Mouse (Mus musculus): ENCODE measurements around the gene Gnai3. TPM values are rescaled to one million over a fixed set of nuclear protein-coding genes. Genes with fewer than 3 reads are reported as not detected.
A peak's percentile ranks its signal among the peaks of the same experiment; 100 is the strongest.

Gnai3 gene
- total and polyA plus RNA-seq, 3 experiments, result 7.5 to 18.1 (median 16.5) TPM

GRCm38 (mm10) chr3:108178756-108179715 is 33.1 kb upstream of the Gnai3 start:
- H3K27ac ChIP-seq, result no peak overlapping the region
- TF ChIP-seq POLR2A (IDR thresholded peaks at IDR 0.05; ENCODE audit: insufficient read depth, low read depth, low read length), result no peak
- TF ChIP-seq CTCF (IDR thresholded peaks at IDR 0.05), result peak; percentile 28; the same call in 1 of the 2 replicates

DNA sequence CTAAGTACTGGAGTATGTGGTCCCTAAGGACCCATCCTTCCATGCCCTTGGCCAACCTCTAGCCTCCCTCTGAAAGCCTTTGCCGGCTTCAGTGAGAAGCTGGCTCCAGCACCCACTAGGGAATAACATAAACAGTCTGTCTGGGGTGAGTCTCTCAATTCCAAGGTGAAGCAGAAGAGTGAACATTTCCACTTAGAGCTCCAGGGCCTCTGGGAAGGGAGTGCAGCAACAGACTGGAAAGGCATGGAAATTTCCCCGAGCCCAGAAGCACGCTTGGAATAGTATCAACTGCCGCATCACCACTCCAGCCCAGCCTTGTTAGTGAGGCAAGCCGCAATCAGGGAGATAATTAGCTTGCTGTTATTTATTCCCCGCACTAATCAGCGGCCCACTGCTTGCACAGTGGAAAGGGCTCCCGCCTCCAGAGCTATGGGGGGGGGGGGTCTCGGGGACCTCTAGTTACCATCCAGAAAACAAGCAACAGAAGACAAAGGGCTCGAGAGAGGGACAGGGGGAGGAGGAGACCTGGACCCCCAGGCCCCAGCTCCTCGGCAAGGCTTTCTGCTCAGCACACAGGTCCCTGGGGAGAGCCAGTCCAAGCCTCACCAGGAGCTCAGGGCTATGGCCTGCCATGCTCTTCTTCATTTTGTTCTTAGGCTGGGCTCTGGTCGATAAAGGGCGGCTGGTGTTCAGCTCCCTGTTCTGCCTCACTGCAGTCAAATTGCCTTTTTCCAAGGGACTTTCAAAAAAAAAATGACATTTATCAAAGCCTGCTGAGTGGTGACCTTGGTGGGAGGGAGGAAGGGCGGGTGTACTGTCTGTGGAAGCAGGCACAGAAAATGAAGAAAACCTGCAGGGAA is 29.0 kb upstream of the Gnai3 start:
- Histone ChIP-seq H3K36me3 (ENCODE audit: control insufficient read depth, insufficient read depth, low read length) (no peaks in the 10 kb centered on the region), H3K27ac (peak overlapping the region; percentile 20; the same call in 1 of the 2 replicates), H3K4me3 (no peak overlapping the region), H3K9ac (ENCODE audit: low read depth, low read length) (no peak overlapping the region), H3K4me1 (ENCODE audit: control insufficient read depth, insufficient read depth, low read length) (no peaks in the 10 kb centered on the region), H3K79me2 (replicated peaks; ENCODE audit: control insufficient read depth, insufficient read depth, low read length) (no peaks in the 10 kb centered on the region), H3K27me3 (ENCODE audit: control insufficient read depth, insufficient read depth, low read length) (peaks cover 2% of the 10 kb centered on the region; the same call in 1 of the 2 replicates)
- DNase-seq, result peak; percentile 55 to 59
- WGBS, result 30% methylated on average over 14 of the region's 14 CpGs
- intact Hi-C loops (cut with DNase I), result no loop called here
- TF ChIP-seq EP300 (IDR thresholded peaks at IDR 0.05; ENCODE audit: insufficient read depth, low read depth, low read length) (no peak), POLR2A (IDR thresholded peaks at IDR 0.05; ENCODE audit: insufficient read depth, low read depth, low read length) (no peak), CTCF (IDR thresholded peaks at IDR 0.05) (no peak)

More at GRCm38 (mm10) chr3:108178756-108179715, 33.1 kb upstream of the Gnai3 start:
- 60% methylated on average over 7 of the region's 7 CpGs for WGBS
- no peak for DNase-seq
- no peaks in the 10 kb centered on the region for H3K4me1 ChIP-seq (ENCODE audit: control insufficient read depth, insufficient read depth, low read length)
- H3K79me2 ChIP-seq (replicated peaks; ENCODE audit: control insufficient read depth, insufficient read depth, low read length), result no peaks in the 10 kb centered on the region
- H3K36me3 ChIP-seq (ENCODE audit: control insufficient read depth, insufficient read depth, low read length), result no peaks in the 10 kb centered on the region
- H3K4me3 ChIP-seq, result no peak overlapping the region
- H3K27me3 ChIP-seq (ENCODE audit: control insufficient read depth, insufficient read depth, low read length), result 0 out of 2 replicates have a peak, but pooled peaks cover 2% of the 10 kb centered on the region
- intact Hi-C loops (cut with DNase I), result no loop called here
- H3K9ac ChIP-seq (ENCODE audit: low read depth, low read length), result no peak overlapping the region

DNA sequence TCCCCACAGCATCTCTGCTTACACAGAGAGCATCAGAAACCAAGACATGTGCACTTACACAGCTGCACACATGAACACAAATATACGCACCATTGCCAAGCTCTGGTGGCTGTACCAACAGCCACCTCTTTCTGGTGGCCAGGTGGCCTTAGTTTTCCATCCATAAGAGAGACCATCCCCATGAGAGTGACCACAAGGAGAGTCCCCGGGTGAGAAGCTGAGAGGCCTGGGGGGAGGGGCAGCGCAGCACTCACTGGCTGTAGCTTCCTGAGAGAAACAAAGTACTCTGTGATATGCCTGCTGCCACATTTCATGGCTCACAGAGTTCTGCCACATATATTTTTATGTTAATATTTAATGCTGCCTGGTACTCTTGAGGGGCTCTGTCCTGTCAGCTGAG is 23.3 kb upstream of the Gnai3 start:
- H3K79me2 ChIP-seq (replicated peaks; ENCODE audit: control insufficient read depth, insufficient read depth, low read length), result no peaks in the 10 kb centered on the region
- WGBS, result 53% methylated on average over 3 of the region's 3 CpGs
- H3K27ac ChIP-seq, result no peak overlapping the region
- H3K27me3 ChIP-seq (ENCODE audit: control insufficient read depth, insufficient read depth, low read length), result peaks cover 2% of the 10 kb centered on the region; the same call in 1 of the 2 replicates
- no peaks in the 10 kb centered on the region for H3K36me3 ChIP-seq (ENCODE audit: control insufficient read depth, insufficient read depth, low read length)
- H3K4me3 ChIP-seq, result no peak overlapping the region
- no peak overlapping the region for H3K9ac ChIP-seq (ENCODE audit: low read depth, low read length)
- DNase-seq, result no peak
- intact Hi-C loops (cut with DNase I), result no loop called here
- H3K4me1 ChIP-seq (ENCODE audit: control insufficient read depth, insufficient read depth, low read length), result peaks cover 3% of the 10 kb centered on the region; the same call in 1 of the 2 replicates
- TF ChIP-seq POLR2A (IDR thresholded peaks at IDR 0.05; ENCODE audit: insufficient read depth, low read depth, low read length) (no peak), EP300 (IDR thresholded peaks at IDR 0.05; ENCODE audit: insufficient read depth, low read depth, low read length) (no peak), CTCF (IDR thresholded peaks at IDR 0.05) (no peak)

GRCm38 (mm10) chr3:108167499-108167898 is 21.6 kb upstream of the Gnai3 start:
- H3K27ac ChIP-seq, result no peak overlapping the region
- no peak overlapping the region for H3K4me3 ChIP-seq
- WGBS, result 58% methylated on average over 14 of the region's 14 CpGs
- DNase-seq, result no peak
- no peak for TF ChIP-seq EP300 (IDR thresholded peaks at IDR 0.05; ENCODE audit: insufficient read depth, low read depth, low read length)
- no peak for TF ChIP-seq POLR2A (IDR thresholded peaks at IDR 0.05; ENCODE audit: insufficient read depth, low read depth, low read length)
- no peak for TF ChIP-seq CTCF (IDR thresholded peaks at IDR 0.05)
- H3K27me3 ChIP-seq (ENCODE audit: control insufficient read depth, insufficient read depth, low read length), result no peaks in the 10 kb centered on the region
- H3K79me2 ChIP-seq (replicated peaks; ENCODE audit: control insufficient read depth, insufficient read depth, low read length), result no peaks in the 10 kb centered on the region
- peaks cover 3% of the 10 kb centered on the region; the same call in 1 of the 2 replicates for H3K4me1 ChIP-seq (ENCODE audit: control insufficient read depth, insufficient read depth, low read length)
- intact Hi-C loops (cut with DNase I), result no loop called here
- H3K36me3 ChIP-seq (ENCODE audit: control insufficient read depth, insufficient read depth, low read length), result no peaks in the 10 kb centered on the region
- H3K9ac ChIP-seq (ENCODE audit: low read depth, low read length), result no peak overlapping the region

GRCm38 (mm10) chr3:108166486-108167211 is 20.7 kb upstream of the Gnai3 start:
- Histone ChIP-seq H3K4me1 (ENCODE audit: control insufficient read depth, insufficient read depth, low read length) (peaks cover 3% of the 10 kb centered on the region; the same call in 1 of the 2 replicates), H3K27me3 (ENCODE audit: control insufficient read depth, insufficient read depth, low read length) (no peaks in the 10 kb centered on the region), H3K36me3 (ENCODE audit: control insufficient read depth, insufficient read depth, low read length) (no peaks in the 10 kb centered on the region), H3K4me3 (no peak overlapping the region), H3K27ac (no peak overlapping the region), H3K9ac (ENCODE audit: low read depth, low read length) (no peak overlapping the region), H3K79me2 (replicated peaks; ENCODE audit: control insufficient read depth, insufficient read depth, low read length) (no peaks in the 10 kb centered on the region)
- DNase-seq, result peak; percentile 52 to 64
- 41% methylated on average over 8 of the region's 11 CpGs for WGBS
- intact Hi-C loops (cut with DNase I), result no loop called here
- TF ChIP-seq EP300 (IDR thresholded peaks at IDR 0.05; ENCODE audit: insufficient read depth, low read depth, low read length) (no peak), CTCF (IDR thresholded peaks at IDR 0.05) (peak; percentile 24; the same call in 1 of the 2 replicates)

Measured in heart, adult 2 months (tissue).